Mouse (Mus musculus) layer of hippocampus, adult 8-10 months (tissue): Measurements from ENCODE around the gene Ttc27. TPM values are rescaled to one million over a fixed set of nuclear protein-coding genes. Genes with fewer than 3 reads are reported as not detected.

Experiments used
- DNase-seq, 2 experiments: peaks; one replicate each; pipeline ENCODE4 v3.0.0; 2022; ENCODE audit warnings: low spot score in 2 of 2
- total RNA-seq, 4 experiments: library from RNA; stranded (reverse); gene quantifications; 2 replicates each; pipeline ENCODE4 v1.2.4; 2022

The Ttc27 gene
- total RNA-seq, 4 experiments from 2014 or later, result 24.2 to 28.8 (median 25.5) TPM

- no peak for DNase-seq
These were observed 102.2 kb downstream of the Ttc27 start for GRCm38 (mm10) chr17:74819711-74820110.

- DNase-seq, result no peak
These were observed 113.3 kb downstream of the Ttc27 start for GRCm38 (mm10) chr17:74830851-74831250.

GRCm38 (mm10) chr17:74841721-74842120, 124.2 kb downstream of the Ttc27 start:
- DNase-seq, result no peak

GRCm38 (mm10) chr17:74842603-74843002, 125.1 kb downstream of the Ttc27 start:
- DNase-seq, result no peak

GRCm38 (mm10) chr17:74843486-74843885, 126.0 kb downstream of the Ttc27 start:
- DNase-seq, result no peak

- DNase-seq, result no peak
These were observed 128.7 kb downstream of the Ttc27 start for GRCm38 (mm10) chr17:74846031-74846891.

- DNase-seq, result no peak
These were observed 132.7 kb downstream of the Ttc27 start for GRCm38 (mm10) chr17:74850216-74850615.

- DNase-seq, result no peak
These were observed 141.8 kb downstream of the Ttc27 start for GRCm38 (mm10) chr17:74859298-74859697.

- no peak for DNase-seq
These were observed 142.9 kb downstream of the Ttc27 start for GRCm38 (mm10) chr17:74860180-74860993.

- DNase-seq, result no peak
These were observed 146.3 kb downstream of the Ttc27 start for GRCm38 (mm10) chr17:74863845-74864244.

GRCm38 (mm10) chr17:74864790-74865548, 147.4 kb downstream of the Ttc27 start:
- peak in 1 of 2 experiments; percentile 11 for DNase-seq

- no peak for DNase-seq
These were observed 148.4 kb downstream of the Ttc27 start for GRCm38 (mm10) chr17:74865694-74866564.

GRCm38 (mm10) chr17:74866565-74867507, 149.3 kb downstream of the Ttc27 start:
- no peak for DNase-seq

GRCm38 (mm10) chr17:74868185-74868907, 150.8 kb downstream of the Ttc27 start:
- no peak for DNase-seq

GRCm38 (mm10) chr17:74869556-74869955, 152.0 kb downstream of the Ttc27 start:
- DNase-seq, result no peak

- no peak for DNase-seq
These were observed 152.9 kb downstream of the Ttc27 start for GRCm38 (mm10) chr17:74870177-74871160.

GRCm38 (mm10) chr17:74872567-74872966, 155.0 kb downstream of the Ttc27 start:
- DNase-seq, result no peak

GRCm38 (mm10) chr17:74873756-74874155, 156.2 kb downstream of the Ttc27 start:
- DNase-seq, result no peak
